Mouse (Mus musculus): ENCODE measurements at regions not wholly inside any gene's neighbourhood (a gene's known extent, or its start where the extent isn't known, plus 50 kb on each side); places are given as distances from the start of the nearest gene placed in this dataset.

DNA sequence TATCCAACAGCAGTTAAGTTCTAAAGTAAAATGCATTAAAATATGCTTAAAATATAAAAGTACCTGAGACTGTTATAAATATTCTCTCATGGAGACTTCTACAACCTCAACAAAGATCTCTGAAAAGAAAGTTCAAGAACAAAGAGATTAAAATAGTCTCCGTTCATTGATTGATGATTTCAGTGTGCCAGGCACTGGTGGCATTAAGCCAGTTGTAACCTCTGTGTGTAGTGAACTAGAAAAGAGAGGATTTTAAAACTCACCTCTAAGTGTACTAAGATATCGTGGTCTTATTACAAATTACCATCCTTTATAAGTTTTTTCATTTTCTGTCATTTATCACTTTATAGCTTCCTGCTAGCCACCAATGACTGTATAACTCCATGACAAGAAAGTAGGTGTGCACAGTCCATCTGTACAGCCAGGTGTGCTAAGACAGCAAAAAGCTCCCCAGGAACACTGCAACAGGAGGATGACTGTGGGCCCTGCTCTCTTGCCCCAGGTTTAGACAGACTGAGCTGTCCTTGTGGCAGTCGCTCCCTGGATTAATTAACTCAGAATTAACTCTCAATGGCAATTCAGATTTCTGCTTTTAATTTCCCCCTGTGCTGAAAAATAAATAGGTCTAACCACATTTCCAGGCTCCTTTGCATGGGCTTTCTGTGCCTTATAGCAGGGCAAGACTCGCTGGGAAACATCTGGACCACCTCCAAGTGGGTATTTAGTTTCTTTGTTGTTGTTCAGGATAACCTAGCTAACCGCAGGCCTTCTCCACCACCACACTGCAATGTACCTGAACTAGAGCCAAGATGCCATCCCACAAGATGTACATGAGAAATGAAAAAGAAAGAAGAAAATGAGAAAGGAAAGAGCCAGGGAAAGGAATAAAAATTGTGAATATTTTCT is 161.0 kb upstream of the Thbs1 start:
- Histone ChIP-seq H3K9me3 (replicated peaks) (no peaks in the 10 kb centered on the region), H3K27ac (no peak overlapping the region), H3K27me3 (no peaks in the 10 kb centered on the region), H3K36me3 (no peaks in the 10 kb centered on the region), H3K9ac (no peak overlapping the region), H3K4me2 (no peak overlapping the region), H3K4me3 (no peak overlapping the region), H3K4me1 (replicated peaks) (no peaks in the 10 kb centered on the region)
- WGBS, result 68% methylated on average over 5 of the region's 5 CpGs
- no peak for ATAC-seq (replicated peaks; ENCODE audit: insufficient number of reproducible peaks, insufficient read depth, low FRiP score, low read depth)

DNA sequence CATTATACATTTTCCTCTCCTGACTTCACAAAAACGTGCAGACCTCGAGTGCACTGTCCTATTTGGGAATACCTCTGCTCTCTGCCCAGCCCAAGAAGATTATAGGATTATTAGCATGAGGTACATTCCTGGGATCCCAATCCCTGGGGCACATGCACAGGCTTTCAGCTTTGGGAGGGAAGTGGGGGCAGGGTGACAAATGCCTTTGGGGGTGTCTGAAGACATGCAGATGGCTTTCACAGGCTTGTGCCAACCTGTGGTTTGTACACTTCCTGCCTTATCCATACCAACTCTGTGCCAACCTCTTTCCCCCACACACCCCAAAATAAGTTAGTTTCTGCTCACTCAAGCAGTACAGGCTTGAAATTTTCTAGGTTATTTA is 160.3 kb upstream of the Thbs1 start:
- Histone ChIP-seq H3K4me1 (replicated peaks) (no peaks in the 10 kb centered on the region), H3K9ac (no peak overlapping the region), H3K9me3 (replicated peaks) (no peaks in the 10 kb centered on the region), H3K36me3 (no peaks in the 10 kb centered on the region), H3K4me3 (no peak overlapping the region), H3K27me3 (no peaks in the 10 kb centered on the region), H3K27ac (no peak overlapping the region), H3K4me2 (no peak overlapping the region)
- no peak for ATAC-seq (replicated peaks; ENCODE audit: insufficient number of reproducible peaks, insufficient read depth, low FRiP score, low read depth)
- WGBS, result 55% methylated on average over 2 of the region's 2 CpGs

DNA sequence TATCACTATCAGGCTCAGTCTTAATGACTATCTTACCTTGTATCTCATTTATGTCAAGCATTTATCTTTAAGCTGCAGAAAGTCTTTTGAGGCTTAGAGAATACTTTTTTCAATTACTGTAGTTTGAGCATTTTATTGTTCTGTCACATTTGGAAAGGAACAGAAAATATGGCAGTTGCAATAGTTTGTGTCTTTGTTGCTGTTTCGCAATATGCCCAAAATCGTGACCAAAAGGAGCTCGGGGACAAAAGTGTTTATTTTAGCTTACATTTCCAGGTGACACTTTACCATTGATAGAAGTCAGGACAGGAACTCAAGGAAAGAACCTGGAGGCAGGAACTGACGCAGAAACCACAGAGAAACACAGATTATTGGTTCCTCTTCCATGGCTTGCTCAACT is 152.9 kb upstream of the Thbs1 start:
- peaks cover 6% of the 10 kb centered on the region; the same call in 1 of the 2 replicates for H3K4me1 ChIP-seq (replicated peaks)
- no peak for ATAC-seq (replicated peaks; ENCODE audit: insufficient number of reproducible peaks, insufficient read depth, low FRiP score, low read depth)
- WGBS, result 74% methylated on average over 4 of the region's 4 CpGs

DNA sequence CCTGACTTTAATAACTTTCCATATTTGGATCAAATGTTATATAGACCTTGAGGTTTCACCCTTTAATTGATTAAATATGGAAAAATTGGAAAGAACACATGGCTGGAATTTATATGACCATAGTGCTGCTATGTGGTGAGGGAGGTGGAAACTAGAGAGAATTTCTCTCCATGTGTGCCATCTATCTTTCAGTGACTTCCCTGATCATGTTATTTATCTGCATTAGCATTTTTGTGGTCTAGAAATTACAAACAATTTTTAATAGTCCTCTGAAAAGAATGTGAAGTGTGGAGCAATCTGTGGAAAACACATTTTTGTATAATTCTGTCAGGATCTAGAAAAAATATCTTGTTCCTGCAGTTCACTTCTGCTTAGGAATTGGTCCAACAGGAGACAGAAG is 152.2 kb upstream of the Thbs1 start:
- H3K27ac ChIP-seq, result no peak overlapping the region
- no peak overlapping the region for H3K4me3 ChIP-seq
- H3K4me2 ChIP-seq, result no peak overlapping the region
- no peak for ATAC-seq (replicated peaks; ENCODE audit: insufficient number of reproducible peaks, insufficient read depth, low FRiP score, low read depth)
- H3K9ac ChIP-seq, result no peak overlapping the region
- H3K27me3 ChIP-seq, result no peaks in the 10 kb centered on the region
- peaks cover 6% of the 10 kb centered on the region; the same call in 1 of the 2 replicates for H3K4me1 ChIP-seq (replicated peaks)
- H3K36me3 ChIP-seq, result no peaks in the 10 kb centered on the region
- H3K9me3 ChIP-seq (replicated peaks), result no peaks in the 10 kb centered on the region

More for the DNA sequence above, 152.9 kb upstream of the Thbs1 start:
- no peak overlapping the region for H3K4me2 ChIP-seq
- no peak overlapping the region for H3K27ac ChIP-seq
- no peak overlapping the region for H3K9ac ChIP-seq
- H3K4me3 ChIP-seq, result no peak overlapping the region
- no peaks in the 10 kb centered on the region for H3K36me3 ChIP-seq
- H3K9me3 ChIP-seq (replicated peaks), result no peaks in the 10 kb centered on the region
- no peaks in the 10 kb centered on the region for H3K27me3 ChIP-seq

DNA sequence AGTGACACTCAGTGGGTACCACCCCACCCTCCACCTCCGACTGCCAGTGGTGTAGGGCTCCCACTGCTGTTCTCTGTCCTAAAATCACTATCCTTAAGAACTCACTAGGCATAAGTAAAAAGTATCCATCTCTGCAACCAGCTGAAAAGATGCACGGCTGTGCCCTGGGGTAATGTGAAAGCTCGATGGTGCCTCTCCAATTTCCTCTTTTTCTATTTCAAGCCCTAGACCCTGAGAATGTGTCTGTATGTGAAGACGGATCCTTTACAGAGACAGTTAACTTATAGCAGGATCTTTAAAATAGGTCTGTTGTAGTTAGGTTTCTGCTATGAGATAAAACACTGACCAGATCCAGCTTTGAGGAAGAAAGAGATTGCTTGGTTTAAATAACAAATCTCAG is 149.1 kb upstream of the Thbs1 start:
- no peaks in the 10 kb centered on the region for H3K27me3 ChIP-seq
- H3K36me3 ChIP-seq, result no peaks in the 10 kb centered on the region
- no peak overlapping the region for H3K4me2 ChIP-seq
- WGBS, result 46% methylated on average over 4 of the region's 4 CpGs
- peaks cover 6% of the 10 kb centered on the region; the same call in 1 of the 2 replicates for H3K4me1 ChIP-seq (replicated peaks)
- 0 out of 2 replicates have a peak, but pooled peaks cover 2% of the 10 kb centered on the region for H3K9me3 ChIP-seq (replicated peaks)
- no peak overlapping the region for H3K9ac ChIP-seq
- H3K27ac ChIP-seq, result no peak overlapping the region
- no peak overlapping the region for H3K4me3 ChIP-seq
- ATAC-seq (replicated peaks; ENCODE audit: insufficient number of reproducible peaks, insufficient read depth, low FRiP score, low read depth), result no peak

DNA sequence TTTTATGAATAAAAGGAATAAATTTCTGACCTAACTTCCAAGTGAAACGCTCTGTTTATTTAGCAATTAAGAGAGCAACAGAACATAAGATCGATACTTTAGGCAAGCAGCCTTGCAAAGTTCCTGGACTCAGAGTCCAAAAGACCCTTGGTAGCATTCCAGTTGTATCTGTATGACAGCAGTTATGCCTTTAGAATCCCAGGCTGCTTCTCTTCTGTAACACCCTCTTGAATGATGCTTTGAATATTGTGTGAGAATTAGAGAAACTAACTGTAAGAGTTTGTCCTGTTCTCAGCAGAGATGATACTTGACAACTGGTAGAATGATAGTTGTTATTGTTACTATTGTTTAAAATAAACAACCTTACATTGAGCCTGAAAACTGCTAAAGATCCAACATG is 148.2 kb upstream of the Thbs1 start:
- Histone ChIP-seq H3K9me3 (replicated peaks) (0 out of 2 replicates have a peak, but pooled peaks cover 4% of the 10 kb centered on the region), H3K4me3 (no peak overlapping the region), H3K4me1 (replicated peaks) (peaks cover 6% of the 10 kb centered on the region; the same call in 1 of the 2 replicates), H3K27me3 (no peaks in the 10 kb centered on the region), H3K4me2 (no peak overlapping the region), H3K9ac (no peak overlapping the region), H3K36me3 (no peaks in the 10 kb centered on the region), H3K27ac (no peak overlapping the region)
- WGBS, result 63% methylated on average over 2 of the region's 2 CpGs
- ATAC-seq (replicated peaks; ENCODE audit: insufficient number of reproducible peaks, insufficient read depth, low FRiP score, low read depth), result no peak

DNA sequence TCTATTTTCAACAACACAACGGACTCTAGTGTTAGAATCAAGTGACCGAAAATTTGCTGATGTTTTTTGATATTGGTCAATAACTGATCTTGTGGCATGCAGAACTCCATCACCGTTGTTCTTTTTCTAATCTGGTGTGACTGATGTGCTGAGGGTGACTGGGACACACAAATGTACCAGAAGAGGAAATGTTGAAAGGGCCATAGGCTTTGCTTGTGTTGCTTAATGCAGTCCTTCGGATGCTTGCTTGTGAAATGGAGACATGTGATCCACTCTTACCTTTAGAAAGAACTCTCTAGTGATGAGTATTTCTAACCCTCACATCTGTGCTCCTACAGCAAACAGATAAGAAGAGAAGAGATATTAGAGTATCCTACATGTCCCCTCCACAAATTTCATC is 145.9 kb upstream of the Thbs1 start:
- no peak overlapping the region for H3K27ac ChIP-seq

DNA sequence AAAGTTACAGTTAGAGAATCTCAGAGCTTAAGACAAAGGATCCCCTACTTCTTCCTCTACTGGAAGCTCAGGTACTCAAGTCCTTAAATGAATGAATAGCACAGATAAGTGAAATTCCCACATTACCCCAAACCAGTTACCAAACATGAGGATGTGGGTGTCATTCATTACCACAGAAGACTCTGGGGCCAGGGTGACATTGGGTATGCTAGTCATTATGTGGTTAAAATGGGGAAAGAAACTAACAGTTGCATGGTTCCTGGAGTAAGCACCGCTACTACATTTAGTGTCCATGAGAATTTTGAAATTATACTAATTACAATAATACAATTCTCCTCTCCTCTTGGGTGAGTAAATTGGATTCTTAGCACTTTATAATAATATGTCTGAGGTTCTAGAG is 142.9 kb upstream of the Thbs1 start:
- ATAC-seq (replicated peaks; ENCODE audit: insufficient number of reproducible peaks, insufficient read depth, low FRiP score, low read depth), result no peak
- WGBS, result 91% methylated on average over 1 of the region's 1 CpGs
- Histone ChIP-seq H3K9me3 (replicated peaks) (0 out of 2 replicates have a peak, but pooled peaks cover 4% of the 10 kb centered on the region), H3K27me3 (no peaks in the 10 kb centered on the region), H3K36me3 (no peaks in the 10 kb centered on the region), H3K4me1 (replicated peaks) (no peaks in the 10 kb centered on the region), H3K4me3 (no peak overlapping the region), H3K9ac (no peak overlapping the region), H3K27ac (no peak overlapping the region), H3K4me2 (no peak overlapping the region)

More for the DNA sequence above, 145.9 kb upstream of the Thbs1 start:
- 86% methylated on average over 4 of the region's 4 CpGs for WGBS
- Histone ChIP-seq H3K4me3 (no peak overlapping the region), H3K4me1 (replicated peaks) (peaks cover 6% of the 10 kb centered on the region; the same call in 1 of the 2 replicates), H3K4me2 (no peak overlapping the region), H3K36me3 (no peaks in the 10 kb centered on the region), H3K9me3 (replicated peaks) (0 out of 2 replicates have a peak, but pooled peaks cover 4% of the 10 kb centered on the region), H3K27me3 (no peaks in the 10 kb centered on the region), H3K9ac (no peak overlapping the region)
- no peak for ATAC-seq (replicated peaks; ENCODE audit: insufficient number of reproducible peaks, insufficient read depth, low FRiP score, low read depth)

DNA sequence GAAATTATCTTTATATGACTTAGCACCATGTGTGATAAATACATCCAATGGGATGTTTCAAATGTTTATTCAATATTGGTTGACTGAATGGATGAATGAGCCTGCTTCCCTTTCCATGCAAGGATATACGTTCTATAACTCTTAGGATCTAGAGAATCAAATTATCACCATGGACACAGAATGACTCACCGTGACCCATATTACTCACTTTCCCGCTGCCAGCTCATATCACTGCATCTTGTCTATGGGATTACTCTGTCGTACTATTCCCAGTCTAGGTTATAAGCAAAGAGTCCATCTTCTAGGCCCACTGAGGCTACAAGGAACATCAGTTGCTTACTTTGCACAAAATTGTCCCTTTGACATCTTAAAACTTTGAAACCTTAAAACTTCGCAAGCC is 141.0 kb upstream of the Thbs1 start:
- H3K4me3 ChIP-seq, result no peak overlapping the region
- H3K36me3 ChIP-seq, result no peaks in the 10 kb centered on the region
- H3K4me1 ChIP-seq (replicated peaks), result no peaks in the 10 kb centered on the region
- WGBS, result 82% methylated on average over 5 of the region's 5 CpGs
- H3K9me3 ChIP-seq (replicated peaks), result 0 out of 2 replicates have a peak, but pooled peaks cover 4% of the 10 kb centered on the region
- ATAC-seq (replicated peaks; ENCODE audit: insufficient number of reproducible peaks, insufficient read depth, low FRiP score, low read depth), result no peak
- no peak overlapping the region for H3K4me2 ChIP-seq
- H3K27me3 ChIP-seq, result no peaks in the 10 kb centered on the region
- H3K9ac ChIP-seq, result no peak overlapping the region
- no peak overlapping the region for H3K27ac ChIP-seq

DNA sequence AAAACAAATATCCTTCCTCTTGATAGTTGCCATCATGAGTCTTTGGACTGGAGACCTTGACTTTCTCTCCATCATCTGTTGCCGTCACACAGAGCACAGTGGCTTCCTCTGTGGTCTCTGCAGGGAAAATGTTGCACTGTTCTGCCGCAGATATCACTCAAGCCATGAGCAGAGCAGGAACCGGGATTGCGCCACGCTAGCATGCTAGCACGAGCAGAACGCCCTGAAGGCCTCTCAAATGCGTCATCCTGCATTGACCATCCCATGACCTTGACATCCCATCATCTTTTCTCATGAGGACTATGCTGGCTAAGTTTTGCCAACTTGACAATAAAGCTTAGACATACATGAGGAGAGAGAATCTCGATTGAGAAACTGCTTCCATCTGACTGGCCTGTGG is 134.6 kb upstream of the Thbs1 start:
- Histone ChIP-seq H3K9ac (no peak overlapping the region), H3K9me3 (replicated peaks) (no peaks in the 10 kb centered on the region), H3K4me1 (replicated peaks) (no peaks in the 10 kb centered on the region), H3K27ac (no peak overlapping the region), H3K36me3 (no peaks in the 10 kb centered on the region), H3K27me3 (no peaks in the 10 kb centered on the region), H3K4me3 (no peak overlapping the region), H3K4me2 (no peak overlapping the region)
- 83% methylated on average over 9 of the region's 9 CpGs for WGBS
- no peak for ATAC-seq (replicated peaks; ENCODE audit: insufficient number of reproducible peaks, insufficient read depth, low FRiP score, low read depth)

DNA sequence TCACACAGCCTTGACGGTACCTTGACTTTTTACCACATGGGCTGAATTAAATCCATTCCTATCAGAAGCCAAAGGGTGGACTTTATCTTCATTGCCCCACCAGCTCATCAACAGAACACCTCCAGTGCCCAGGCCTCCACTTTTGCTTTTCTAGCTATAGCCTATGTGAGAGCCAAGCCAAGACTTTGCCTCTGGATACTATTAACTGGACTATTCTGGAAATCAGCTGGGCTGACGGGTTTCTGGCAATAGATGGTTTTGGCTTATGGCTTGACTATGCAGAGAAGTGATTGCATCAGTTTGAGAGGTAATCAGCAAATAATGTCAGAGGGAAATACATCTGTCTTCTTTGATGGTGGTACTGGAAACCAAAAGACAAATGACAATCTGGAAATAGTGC is 130.8 kb upstream of the Thbs1 start:
- Histone ChIP-seq H3K27me3 (no peaks in the 10 kb centered on the region), H3K4me1 (replicated peaks) (no peaks in the 10 kb centered on the region), H3K36me3 (no peaks in the 10 kb centered on the region), H3K9me3 (replicated peaks) (no peaks in the 10 kb centered on the region), H3K4me3 (no peak overlapping the region), H3K4me2 (no peak overlapping the region), H3K27ac (no peak overlapping the region), H3K9ac (no peak overlapping the region)
- ATAC-seq (replicated peaks; ENCODE audit: insufficient number of reproducible peaks, insufficient read depth, low FRiP score, low read depth), result no peak
- WGBS, result 73% methylated on average over 2 of the region's 2 CpGs

DNA sequence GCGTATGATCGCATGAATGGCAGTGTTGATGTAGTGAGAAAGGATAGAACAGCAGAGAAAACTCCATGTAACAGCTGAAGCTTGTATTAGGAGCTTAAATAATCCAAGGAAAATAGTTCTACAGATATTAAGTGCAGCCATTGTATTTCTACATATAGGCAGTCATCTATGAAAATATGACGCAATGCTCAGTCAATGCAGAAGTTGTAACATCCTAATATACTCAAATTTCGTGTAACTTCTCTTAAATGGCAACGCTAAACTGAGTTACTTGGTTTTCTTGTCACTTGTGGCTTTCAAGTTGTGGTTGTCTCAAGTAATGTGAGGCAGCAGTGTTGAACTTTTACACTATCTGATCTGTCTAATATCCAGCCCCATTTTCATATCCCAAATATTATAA is 127.1 kb upstream of the Thbs1 start:
- no peak overlapping the region for H3K27ac ChIP-seq
- H3K4me2 ChIP-seq, result no peak overlapping the region
- no peaks in the 10 kb centered on the region for H3K36me3 ChIP-seq
- no peaks in the 10 kb centered on the region for H3K9me3 ChIP-seq (replicated peaks)
- H3K27me3 ChIP-seq, result no peaks in the 10 kb centered on the region
- WGBS, result 87% methylated on average over 5 of the region's 5 CpGs
- H3K4me1 ChIP-seq (replicated peaks), result peaks cover 8% of the 10 kb centered on the region; the same call in 1 of the 2 replicates
- no peak overlapping the region for H3K9ac ChIP-seq
- ATAC-seq (replicated peaks; ENCODE audit: insufficient number of reproducible peaks, insufficient read depth, low FRiP score, low read depth), result no peak
- no peak overlapping the region for H3K4me3 ChIP-seq
